8 mouse cellular contexts compared by ENCODE assay signal in the genomic region with DNA sequence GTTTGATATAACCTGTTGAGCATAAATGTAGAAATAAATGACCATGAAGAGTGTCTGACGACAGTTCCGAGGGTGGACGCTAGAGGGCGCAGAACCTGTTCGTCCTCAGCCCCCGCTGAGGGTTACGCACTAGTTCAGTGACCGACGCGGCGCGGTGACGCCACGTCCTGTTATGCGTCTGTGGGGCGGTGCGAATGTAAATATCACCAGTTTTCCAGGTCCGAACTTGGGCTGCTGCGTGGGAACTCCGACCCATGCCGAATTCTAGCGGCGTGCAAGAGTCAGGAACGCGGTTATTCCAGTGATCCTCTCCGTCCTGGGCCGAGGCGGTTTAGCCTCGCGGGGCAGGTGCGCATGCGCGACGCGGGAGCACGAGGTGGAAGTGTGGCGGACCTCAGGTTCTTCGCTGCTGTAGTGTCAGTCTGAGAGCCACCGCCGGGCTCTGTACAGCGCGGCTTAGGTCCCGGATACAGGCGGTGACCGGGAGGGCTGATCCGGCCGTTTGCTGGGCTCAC. TPM values are rescaled to one million over a fixed set of nuclear protein-coding genes. Genes with fewer than 3 reads are reported as not detected.
DNase-seq lines count a peak whose midpoint lies in the region; ATAC-seq and TF ChIP-seq lines count a peak whose summit lies in the region.

A gene (plus strand): TSS at position 203 of the 515 bp plus-strand sequence.

- no peaks in the 10 kb centered on the region for H3K9me3 ChIP-seq in MEL (replicated peaks; ENCODE audit: insufficient read depth, low read length)
- no peaks in the 10 kb centered on the region for H3K9me3 ChIP-seq in hindbrain, embryonic 10.5 days
- H3K9me3 ChIP-seq in lung, postnatal 0 days (ENCODE audit: low read length) = no peaks in the 10 kb centered on the region

- WGBS in cerebellum, adult 2 months = under 1% methylated on average over 47 of the region's 47 CpGs
- under 1% methylated on average over 47 of the region's 47 CpGs for WGBS in hindbrain, embryonic 10.5 days
- under 1% methylated on average over 45 of the region's 47 CpGs for WGBS in lung, postnatal 0 days

- peak within 1 kb of the TSS; percentile 74 for H3K9ac ChIP-seq in MEL (ENCODE audit: control insufficient read depth, low read depth, low read length, poor library complexity, severe bottlenecking)
- peak within 1 kb of the TSS; percentile 67 for H3K9ac ChIP-seq in lung, postnatal 0 days (replicated peaks; ENCODE audit: low read depth)

- H3K4me1 ChIP-seq in MEL (ENCODE audit: control insufficient read depth in 1 of 2, insufficient read depth in 2 of 2, low read length in 2 of 2) = peaks cover 0 to 15% of the 10 kb centered on the region in 2 experiments; a peak in 2 of 4 replicates
- H3K4me1 ChIP-seq in cerebellum, adult 2 months (ENCODE audit: control insufficient read depth, insufficient read depth, low read length) = no peaks in the 10 kb centered on the region
- H3K4me1 ChIP-seq in hindbrain, embryonic 10.5 days (replicated peaks) = peaks cover 16% of the 10 kb centered on the region
- H3K4me1 ChIP-seq in lung, postnatal 0 days (ENCODE audit: insufficient read depth, low read depth, low read length) = peaks cover 7% of the 10 kb centered on the region; the same call in 1 of the 2 replicates

- peak; percentile 95 for DNase-seq in MEL (ENCODE audit: low read depth, low spot score)
- DNase-seq in cerebellum, adult 2 months = peak; percentile 93 to 97
- DNase-seq in forelimb bud, embryonic 11.5 days (ENCODE audit: low read depth, low spot score) = peak; percentile 97
- peak; percentile 93 for DNase-seq in hindbrain, embryonic 10.5 days (ENCODE audit: low spot score)
- DNase-seq in layer of hippocampus, adult 9-11 months = peak; percentile 96
- peak; percentile 97 for DNase-seq in lung, postnatal 0 days (ENCODE audit: low spot score)
- peak; percentile 94 for DNase-seq in ovary, postnatal 14 days (ENCODE audit: low spot score)
- DNase-seq in thymus, postnatal 14 days = peak; percentile 95

- peak; percentile 88 to 95 (median 89) for TF ChIP-seq CTCF in MEL (IDR thresholded peaks at IDR 0.05 in 2 of 3, conservative IDR thresholded peaks at IDR 0.05 in 1 of 3; ENCODE audit: control insufficient read depth in 1 of 3, insufficient read depth in 1 of 3, low read depth in 2 of 3, low read length in 3 of 3, poor library complexity in 1 of 3, severe bottlenecking in 1 of 3)
- TF ChIP-seq CTCF in cerebellum, adult 2 months (IDR thresholded peaks at IDR 0.05; ENCODE audit: borderline replicate concordance, insufficient read depth, low read depth, low read length) = peak; percentile 97
- peak; percentile 97 for TF ChIP-seq CTCF in lung, postnatal 0 days (IDR thresholded peaks at IDR 0.05)

- peak within 1 kb of the TSS; percentile 62 for H3K4me2 ChIP-seq in lung, postnatal 0 days (replicated peaks; ENCODE audit: low read depth, low read length)

- no peaks in the 10 kb centered on the region for H3K27me3 ChIP-seq in MEL (ENCODE audit: control insufficient read depth in 1 of 2, insufficient read depth in 2 of 2, low read length in 2 of 2)
- no peaks in the 10 kb centered on the region for H3K27me3 ChIP-seq in cerebellum, adult 2 months (ENCODE audit: control insufficient read depth, insufficient read depth, low read length)
- H3K27me3 ChIP-seq in hindbrain, embryonic 10.5 days (ENCODE audit: insufficient read depth, poor library complexity, severe bottlenecking) = no peaks in the 10 kb centered on the region
- no peaks in the 10 kb centered on the region; the same call in 1 of the 2 replicates for H3K27me3 ChIP-seq in lung, postnatal 0 days (replicated peaks; ENCODE audit: insufficient read depth, low read length)

- TF ChIP-seq POLR2A in MEL (IDR thresholded peaks at IDR 0.05; ENCODE audit: control insufficient read depth in 1 of 2, insufficient read depth in 1 of 2, low read depth in 1 of 2, low read length in 2 of 2, poor library complexity in 1 of 2) = peak; percentile 72 to 87
- peak; percentile 82; the same call in 1 of the 2 replicates for TF ChIP-seq POLR2A in cerebellum, adult 2 months (IDR thresholded peaks at IDR 0.05; ENCODE audit: borderline replicate concordance, insufficient read depth, low read length)

- peaks cover 19% of the 10 kb centered on the region for H3K79me2 ChIP-seq in MEL (ENCODE audit: control insufficient read depth, insufficient read depth, low read length, poor library complexity)

- peak within 1 kb of the TSS; percentile 77 for H3K27ac ChIP-seq in MEL (ENCODE audit: control insufficient read depth, low read depth, low read length)
- H3K27ac ChIP-seq in cerebellum, adult 2 months (ENCODE audit: insufficient read depth, low read length) = peak within 1 kb of the TSS; percentile 97
- H3K27ac ChIP-seq in hindbrain, embryonic 10.5 days = peak within 1 kb of the TSS; percentile 94
- peak within 1 kb of the TSS; percentile 97 for H3K27ac ChIP-seq in lung, postnatal 0 days (ENCODE audit: low read length)

- peak in 1 of 2 experiments; percentile 44; a peak in 2 of 4 replicates for TF ChIP-seq EP300 in MEL (IDR thresholded peaks at IDR 0.05; ENCODE audit: low read depth in 1 of 2, low read length in 2 of 2)
- no peak for TF ChIP-seq EP300 in lung, postnatal 0 days (IDR thresholded peaks at IDR 0.05)

- peak; percentile 97 for ATAC-seq in lung, postnatal 0 days

- peak; percentile 38 for TF ChIP-seq RAD21 in MEL (IDR thresholded peaks at IDR 0.05; ENCODE audit: low read depth, low read length)

- H3K4me3 ChIP-seq in MEL (ENCODE audit: control insufficient read depth in 1 of 2, insufficient read depth in 1 of 2, low read depth in 2 of 2, low read length in 2 of 2) = peak within 1 kb of the TSS; percentile 64 to 71
- peak within 1 kb of the TSS; percentile 94 for H3K4me3 ChIP-seq in cerebellum, adult 2 months (replicated peaks; ENCODE audit: insufficient read depth, low read depth, low read length)
- peak within 1 kb of the TSS; percentile 77 for H3K4me3 ChIP-seq in hindbrain, embryonic 10.5 days
- peak within 1 kb of the TSS; percentile 56 for H3K4me3 ChIP-seq in lung, postnatal 0 days (ENCODE audit: low read depth, low read length)

- peaks cover 5 to 14% of the 10 kb centered on the region in 2 experiments for H3K36me3 ChIP-seq in MEL (ENCODE audit: control insufficient read depth in 1 of 2, insufficient read depth in 2 of 2, low read length in 2 of 2)
- peaks cover 19% of the 10 kb centered on the region for H3K36me3 ChIP-seq in hindbrain, embryonic 10.5 days
- 0 out of 2 replicates have a peak, but pooled peaks cover 7% of the 10 kb centered on the region for H3K36me3 ChIP-seq in lung, postnatal 0 days (ENCODE audit: insufficient read depth, low read length)

TF ChIP-seq in MEL, 35 proteins besides CTCF, POLR2A, EP300 and RAD21 (continues in another document):
- TF ChIP-seq GATA1 (IDR thresholded peaks at IDR 0.05; ENCODE audit: low read depth, low read length) (0 out of 2 replicates have a peak, but pooled peaks have one; percentile 9), JUND (IDR thresholded peaks at IDR 0.05; ENCODE audit: low read depth, low read length) (no peak), HCFC1 (IDR thresholded peaks at IDR 0.05; ENCODE audit: low read depth, low read length) (peak; percentile 91), KAT2A (conservative IDR thresholded peaks at IDR 0.05; ENCODE audit: low read depth, low read length) (peak; percentile 64; the same call in 1 of the 2 replicates), RCOR1 (IDR thresholded peaks at IDR 0.05; ENCODE audit: low read depth, low read length) (0 out of 2 replicates have a peak, but pooled peaks have one; percentile 11), NRF1 (IDR thresholded peaks at IDR 0.05; ENCODE audit: insufficient read depth, low read depth, low read length, poor library complexity, severe bottlenecking) (peak; percentile 84), MEF2A (IDR thresholded peaks at IDR 0.05; ENCODE audit: extremely low read depth, insufficient replicate concordance, low read depth, low read length, poor library complexity, severe bottlenecking) (no peak), USF1 (IDR thresholded peaks at IDR 0.05; ENCODE audit: low read depth, low read length) (no peak), MAX (IDR thresholded peaks at IDR 0.05; ENCODE audit: low read length) (peak; percentile 70), SIN3A (IDR thresholded peaks at IDR 0.05; ENCODE audit: low read length) (peak; percentile 83), ELF1 (IDR thresholded peaks at IDR 0.05; ENCODE audit: low read depth, low read length) (peak; percentile 44), MXI1 (IDR thresholded peaks at IDR 0.05; ENCODE audit: low read depth, low read length) (peak; percentile 72), ZC3H11A (IDR thresholded peaks at IDR 0.05; ENCODE audit: low read depth, low read length) (peak; percentile 33; the same call in 1 of the 2 replicates), MYC (IDR thresholded peaks at IDR 0.05; ENCODE audit: low read depth, low read length) (peak; percentile 78; the same call in 1 of the 2 replicates), ZNF384 (IDR thresholded peaks at IDR 0.05; ENCODE audit: low read depth, low read length) (no peak), TBP (IDR thresholded peaks at IDR 0.05; ENCODE audit: low read depth, low read length) (peak; percentile 72; the same call in 1 of the 2 replicates), POLR2AphosphoS5 (IDR thresholded peaks at IDR 0.05; ENCODE audit: borderline replicate concordance, low read depth, low read length) (no peak), SMC3 (IDR thresholded peaks at IDR 0.05; ENCODE audit: low read depth, low read length) (peak; percentile 69), POLR2AphosphoS2 (IDR thresholded peaks at IDR 0.05; ENCODE audit: low read length) (no peak), MAZ (IDR thresholded peaks at IDR 0.05; ENCODE audit: low read depth, low read length) (peak; percentile 95), ETS1 (IDR thresholded peaks at IDR 0.05; ENCODE audit: low read depth, low read length) (peak; percentile 36; the same call in 1 of the 2 replicates), ZMIZ1 (IDR thresholded peaks at IDR 0.05; ENCODE audit: low read depth, low read length) (no peak), GABPA (IDR thresholded peaks at IDR 0.05; ENCODE audit: low read depth, low read length) (no peak), TCF12 (IDR thresholded peaks at IDR 0.05; ENCODE audit: low read depth, low read length) (0 out of 2 replicates have a peak, but pooled peaks have one; percentile 35), E2F4 (IDR thresholded peaks at IDR 0.05; ENCODE audit: borderline replicate concordance, low read depth, low read length) (no peak), NELFE (IDR thresholded peaks at IDR 0.05; ENCODE audit: low read depth, low read length) (peak; percentile 78)

RNA-seq across cellular contexts. Expression of the gene that starts here (rescaled TPM):
- total RNA-seq in MEL (2012; rRNA removed) = 31.5 and 41.2 TPM in 2 replicates
- polyA plus RNA-seq in MEL (2012; ENCODE audit: insufficient read depth in 1 of 2, insufficient read length in 2 of 2, low read depth in 1 of 2, low replicate concordance in 2 of 2, missing spikeins in 1 of 2) = 10 to 100 TPM in 1 of 2 experiments, not detected in 1; 45.5 TPM
- 27.5 and 36.2 TPM in 2 replicates for polyA plus RNA-seq in cerebellum, adult 2 months (2012; rRNA removed)
- polyA plus RNA-seq in hindbrain, embryonic 10.5 days (2016; fragmentation: Nextera tagmentation; extraction: Ambion mirVana) = 47.1 and 50.6 TPM in 2 replicates
- polyA plus RNA-seq in lung, postnatal 0 days (2015; fragmentation: Nextera tagmentation; extraction: Ambion mirVana) = 34.0 and 37.6 TPM in 2 replicates

Comparison
In these comparisons a context has a peak if more than half of its experiments do, and no peak if none do; other contexts are left out.
1. Peak in every context shown above with its lines: DNase-seq, ATAC-seq, H3K4me3 ChIP-seq and H3K27ac ChIP-seq.